Mouse (Mus musculus): ENCODE measurements around the gene Trim39. TPM values are rescaled to one million over a fixed set of nuclear protein-coding genes. Genes with fewer than 3 reads are reported as not detected.
"Not testable (repeated sequence)": the region's sequence is repeated elsewhere in the genome, so short reads cannot be mapped to it uniquely, and the experiment has no call there.

Gene Trim39
- polyA plus RNA-seq, 1 experiment from 2014 or later: 16.3 TPM

DNA sequence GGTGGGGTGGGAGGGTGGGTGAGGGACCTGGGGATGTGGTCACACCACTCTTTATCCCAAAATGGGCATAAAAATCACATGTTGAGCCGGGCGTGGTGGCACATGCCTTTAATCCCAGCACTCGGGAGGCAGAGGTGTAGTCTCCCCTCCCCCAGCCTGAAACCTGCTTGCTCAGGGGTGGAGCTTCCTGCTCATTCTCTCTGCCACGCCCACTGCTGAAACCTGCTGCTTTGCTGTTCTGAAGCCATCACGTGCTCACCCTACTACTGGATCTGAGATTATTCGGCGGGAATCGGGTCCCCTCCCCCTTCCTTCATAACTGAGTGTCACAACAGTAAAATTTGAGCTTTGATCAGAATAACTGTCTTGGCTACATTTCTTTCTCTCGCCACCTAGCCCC is 36.7 kb downstream of the Trim39 start:
- WGBS: 20% methylated on average over 8 of the region's 9 CpGs
- not testable (repeated sequence) for H3K4me2 ChIP-seq (replicated peaks; ENCODE audit: low read depth, low read length)
- H3K27me3 ChIP-seq (ENCODE audit: control insufficient read depth, insufficient read depth, low read length): peaks cover 23% of the 10 kb centered on the region; the same call in 1 of the 2 replicates

DNA sequence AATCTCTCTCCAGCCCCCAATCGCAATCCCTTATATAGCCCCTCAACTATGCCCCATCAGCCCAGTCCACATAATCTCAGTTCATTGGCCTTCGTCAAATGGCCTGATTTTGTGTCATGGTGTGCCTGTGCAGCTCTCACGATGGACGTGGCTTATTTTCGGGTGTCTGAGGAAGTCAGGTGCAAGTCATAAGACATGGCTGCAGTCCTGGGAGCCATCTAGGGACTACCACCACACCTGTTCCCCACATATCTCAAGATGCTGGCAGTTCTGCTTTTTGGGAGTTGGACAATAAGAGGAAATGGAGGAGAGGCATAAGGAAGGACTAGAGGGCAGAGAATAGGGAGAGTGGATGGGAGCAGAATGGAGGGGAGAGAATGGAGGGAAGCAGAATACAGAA is 38.5 kb downstream of the Trim39 start:
- Histone ChIP-seq H3K9ac (replicated peaks; ENCODE audit: low read depth, low read length) (no peak overlapping the region), H3K27ac (ENCODE audit: low read length) (no peak overlapping the region), H3K36me3 (ENCODE audit: control insufficient read depth, insufficient read depth, low read length) (no peaks in the 10 kb centered on the region), H3K9me3 (ENCODE audit: control insufficient read depth, low read depth, low read length) (no peaks in the 10 kb centered on the region), H3K27me3 (ENCODE audit: control insufficient read depth, insufficient read depth, low read length) (peaks cover 32% of the 10 kb centered on the region; the same call in 1 of the 2 replicates), H3K4me1 (ENCODE audit: control insufficient read depth, insufficient read depth, low read length) (0 out of 2 replicates have a peak, but pooled peaks cover 5% of the 10 kb centered on the region), H3K4me2 (replicated peaks; ENCODE audit: low read depth, low read length) (no peak overlapping the region), H3K4me3 (ENCODE audit: low read depth, low read length) (no peak overlapping the region)
- 73% methylated on average over 5 of the region's 5 CpGs for WGBS
- ATAC-seq (ENCODE audit: insufficient number of reproducible peaks, insufficient read depth, low FRiP score, low read depth): no peak

More for the DNA sequence above, 36.7 kb downstream of the Trim39 start:
- not testable (repeated sequence) for H3K9ac ChIP-seq (replicated peaks; ENCODE audit: low read depth, low read length); H3K27ac ChIP-seq (ENCODE audit: low read length); H3K9me3 ChIP-seq (ENCODE audit: control insufficient read depth, low read depth, low read length); H3K36me3 ChIP-seq (ENCODE audit: control insufficient read depth, insufficient read depth, low read length); ATAC-seq (ENCODE audit: insufficient number of reproducible peaks, insufficient read depth, low FRiP score, low read depth); H3K4me1 ChIP-seq (ENCODE audit: control insufficient read depth, insufficient read depth, low read length); H3K4me3 ChIP-seq (ENCODE audit: low read depth, low read length)

DNA sequence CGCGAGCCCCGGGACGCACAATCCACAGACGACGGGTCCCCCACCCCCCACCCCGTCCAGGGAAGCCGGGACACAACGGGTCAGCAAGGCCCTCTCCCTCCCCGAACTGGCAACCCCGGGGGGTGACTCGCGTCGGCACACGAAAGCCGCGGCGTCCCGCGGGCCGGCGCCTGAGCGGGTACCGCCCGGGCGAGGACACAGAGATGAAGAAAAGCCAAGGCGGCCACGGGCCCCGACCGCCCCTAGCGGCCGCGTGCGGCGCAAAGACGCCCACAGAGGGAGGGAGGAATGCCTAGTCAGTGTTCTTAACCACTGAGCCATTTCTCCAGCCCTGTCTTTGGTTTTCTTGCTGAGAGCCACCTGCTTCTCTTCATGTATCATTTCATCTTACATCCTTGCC is 40.7 kb downstream of the Trim39 start:
- Histone ChIP-seq H3K4me1 (ENCODE audit: control insufficient read depth, insufficient read depth, low read length) (no peaks in the 10 kb centered on the region), H3K9ac (replicated peaks; ENCODE audit: low read depth, low read length) (no peak overlapping the region), H3K4me2 (replicated peaks; ENCODE audit: low read depth, low read length) (no peak overlapping the region), H3K27ac (ENCODE audit: low read length) (no peak overlapping the region), H3K27me3 (ENCODE audit: control insufficient read depth, insufficient read depth, low read length) (peaks cover 21% of the 10 kb centered on the region; the same call in 1 of the 2 replicates), H3K4me3 (ENCODE audit: low read depth, low read length) (no peak overlapping the region), H3K9me3 (ENCODE audit: control insufficient read depth, low read depth, low read length) (no peaks in the 10 kb centered on the region), H3K36me3 (ENCODE audit: control insufficient read depth, insufficient read depth, low read length) (no peaks in the 10 kb centered on the region)
- ATAC-seq (ENCODE audit: insufficient number of reproducible peaks, insufficient read depth, low FRiP score, low read depth): no peak
- WGBS: 8% methylated on average over 35 of the region's 36 CpGs

DNA sequence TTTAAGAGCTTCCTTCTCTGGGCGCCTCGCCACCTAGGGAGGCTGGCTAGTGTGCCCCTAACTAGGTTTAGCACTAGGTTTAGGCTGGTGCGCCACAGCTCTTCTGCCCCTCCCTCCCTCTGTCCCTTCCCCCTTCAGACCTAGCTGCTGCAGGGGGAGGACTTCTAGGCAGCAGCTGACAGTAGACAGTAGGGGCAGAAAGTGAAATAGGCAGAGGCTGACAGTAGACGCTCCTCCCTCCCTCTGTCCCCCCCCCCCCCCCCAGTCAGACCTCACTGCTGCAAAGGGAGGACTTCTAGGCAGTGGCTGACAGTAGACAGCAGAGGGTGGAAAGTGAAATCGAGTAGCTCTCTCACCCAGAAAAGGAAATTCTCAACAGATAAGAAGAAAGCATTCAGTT is 43.0 kb downstream of the Trim39 start:
- no peak overlapping the region for H3K4me3 ChIP-seq (ENCODE audit: low read depth, low read length)
- no peak overlapping the region for H3K4me2 ChIP-seq (replicated peaks; ENCODE audit: low read depth, low read length)
- H3K4me1 ChIP-seq (ENCODE audit: control insufficient read depth, insufficient read depth, low read length): no peaks in the 10 kb centered on the region
- no peaks in the 10 kb centered on the region for H3K36me3 ChIP-seq (ENCODE audit: control insufficient read depth, insufficient read depth, low read length)
- no peak overlapping the region for H3K9ac ChIP-seq (replicated peaks; ENCODE audit: low read depth, low read length)
- H3K27ac ChIP-seq (ENCODE audit: low read length): no peak overlapping the region
- peaks cover 35% of the 10 kb centered on the region for H3K27me3 ChIP-seq (ENCODE audit: control insufficient read depth, insufficient read depth, low read length)
- H3K9me3 ChIP-seq (ENCODE audit: control insufficient read depth, low read depth, low read length): no peaks in the 10 kb centered on the region
- no peak for ATAC-seq (ENCODE audit: insufficient number of reproducible peaks, insufficient read depth, low FRiP score, low read depth)
- WGBS: 5% methylated on average over 5 of the region's 5 CpGs

DNA sequence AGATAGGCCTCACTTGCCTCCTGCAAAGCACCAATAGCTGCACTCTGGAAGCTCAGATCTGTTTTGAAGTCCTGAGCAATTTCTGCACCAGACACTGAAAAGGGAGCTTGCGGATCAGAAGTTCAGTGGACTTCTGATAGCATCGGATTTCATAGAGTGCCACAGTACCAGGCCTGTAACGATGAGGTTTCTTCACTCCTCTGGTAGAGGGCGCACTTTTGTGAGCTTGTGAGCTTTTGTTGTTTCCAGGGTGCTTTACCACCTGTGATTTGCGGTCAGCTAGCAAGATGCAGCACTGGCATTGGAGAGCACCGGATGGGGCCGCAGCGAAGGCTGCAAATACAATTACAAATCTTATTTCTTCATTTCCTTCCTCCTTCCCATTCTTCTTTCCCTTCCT is 45.1 kb downstream of the Trim39 start:
- 20% methylated on average over 8 of the region's 8 CpGs for WGBS
- H3K9me3 ChIP-seq (ENCODE audit: control insufficient read depth, low read depth, low read length): no peaks in the 10 kb centered on the region
- H3K36me3 ChIP-seq (ENCODE audit: control insufficient read depth, insufficient read depth, low read length): no peaks in the 10 kb centered on the region
- H3K9ac ChIP-seq (replicated peaks; ENCODE audit: low read depth, low read length): no peak overlapping the region
- no peak overlapping the region for H3K4me2 ChIP-seq (replicated peaks; ENCODE audit: low read depth, low read length)
- ATAC-seq (ENCODE audit: insufficient number of reproducible peaks, insufficient read depth, low FRiP score, low read depth): no peak
- H3K4me3 ChIP-seq (ENCODE audit: low read depth, low read length): no peak overlapping the region
- no peaks in the 10 kb centered on the region for H3K4me1 ChIP-seq (ENCODE audit: control insufficient read depth, insufficient read depth, low read length)
- H3K27me3 ChIP-seq (ENCODE audit: control insufficient read depth, insufficient read depth, low read length): peaks cover 30% of the 10 kb centered on the region
- H3K27ac ChIP-seq (ENCODE audit: low read length): no peak overlapping the region

DNA sequence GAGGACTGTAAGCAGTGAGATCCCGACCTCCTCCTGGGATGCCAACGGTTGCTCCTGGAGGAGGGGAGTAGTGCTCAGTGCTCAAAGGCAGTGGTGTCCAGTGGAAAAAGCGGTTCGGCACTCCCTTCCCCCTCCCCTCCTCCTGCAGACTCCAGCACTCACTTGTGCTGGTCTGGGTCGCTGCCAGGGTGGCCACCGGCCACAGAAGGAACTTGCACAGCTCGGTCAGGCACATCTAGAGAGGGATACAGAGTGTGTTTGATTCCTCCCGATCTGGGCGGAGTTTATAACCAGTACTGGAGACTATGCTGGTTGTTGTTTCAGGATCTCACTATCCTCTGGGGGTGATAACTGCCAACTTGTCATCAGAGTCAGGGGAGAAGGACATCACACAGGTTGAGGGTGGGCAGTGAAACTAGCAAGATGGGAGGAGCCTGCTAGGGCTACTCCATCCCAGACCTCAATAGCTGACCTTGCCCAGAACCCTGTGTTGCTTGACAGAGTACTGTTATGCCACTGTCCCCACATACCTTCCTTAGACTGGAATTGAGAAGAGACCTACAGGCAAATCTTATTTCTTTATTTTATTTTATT is 46.7 kb downstream of the Trim39 start:
- H3K4me3 ChIP-seq (ENCODE audit: low read depth, low read length): no peak overlapping the region
- no peak overlapping the region for H3K9ac ChIP-seq (replicated peaks; ENCODE audit: low read depth, low read length)
- 10% methylated on average over 9 of the region's 9 CpGs for WGBS
- no peaks in the 10 kb centered on the region for H3K9me3 ChIP-seq (ENCODE audit: control insufficient read depth, low read depth, low read length)
- H3K36me3 ChIP-seq (ENCODE audit: control insufficient read depth, insufficient read depth, low read length): no peaks in the 10 kb centered on the region
- no peak overlapping the region for H3K27ac ChIP-seq (ENCODE audit: low read length)
- H3K4me2 ChIP-seq (replicated peaks; ENCODE audit: low read depth, low read length): no peak overlapping the region
- ATAC-seq (ENCODE audit: insufficient number of reproducible peaks, insufficient read depth, low FRiP score, low read depth): no peak
- peaks cover 28% of the 10 kb centered on the region for H3K27me3 ChIP-seq (ENCODE audit: control insufficient read depth, insufficient read depth, low read length)
- no peaks in the 10 kb centered on the region for H3K4me1 ChIP-seq (ENCODE audit: control insufficient read depth, insufficient read depth, low read length)

DNA sequence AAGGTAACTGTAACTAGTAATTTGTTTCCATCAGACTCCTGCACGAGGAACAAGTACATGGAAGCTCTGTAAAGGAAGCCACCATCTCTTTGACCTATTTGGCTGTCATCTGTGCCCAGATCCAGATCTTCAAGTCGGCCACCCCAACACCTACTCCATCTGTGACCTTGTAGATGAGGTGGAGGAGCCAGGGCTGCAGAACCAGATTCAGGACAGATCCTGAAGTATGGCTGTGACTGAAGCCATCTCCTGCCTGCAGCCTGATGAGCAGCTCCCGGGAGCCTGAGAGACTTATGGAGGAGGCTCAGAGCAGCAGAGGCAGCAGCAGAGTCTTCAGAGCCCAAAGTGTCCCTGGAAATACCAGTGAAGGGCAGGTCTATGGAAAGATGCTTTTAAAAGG is 47.6 kb downstream of the Trim39 start:
- Histone ChIP-seq H3K4me3 (ENCODE audit: low read depth, low read length) (no peak overlapping the region), H3K36me3 (ENCODE audit: control insufficient read depth, insufficient read depth, low read length) (no peaks in the 10 kb centered on the region), H3K27ac (ENCODE audit: low read length) (no peak overlapping the region), H3K4me1 (ENCODE audit: control insufficient read depth, insufficient read depth, low read length) (no peaks in the 10 kb centered on the region), H3K27me3 (ENCODE audit: control insufficient read depth, insufficient read depth, low read length) (peaks cover 19% of the 10 kb centered on the region; the same call in 1 of the 2 replicates), H3K9ac (replicated peaks; ENCODE audit: low read depth, low read length) (no peak overlapping the region), H3K9me3 (ENCODE audit: control insufficient read depth, low read depth, low read length) (no peaks in the 10 kb centered on the region), H3K4me2 (replicated peaks; ENCODE audit: low read depth, low read length) (no peak overlapping the region)
- 48% methylated on average over 3 of the region's 3 CpGs for WGBS
- no peak for ATAC-seq (ENCODE audit: insufficient number of reproducible peaks, insufficient read depth, low FRiP score, low read depth)

DNA sequence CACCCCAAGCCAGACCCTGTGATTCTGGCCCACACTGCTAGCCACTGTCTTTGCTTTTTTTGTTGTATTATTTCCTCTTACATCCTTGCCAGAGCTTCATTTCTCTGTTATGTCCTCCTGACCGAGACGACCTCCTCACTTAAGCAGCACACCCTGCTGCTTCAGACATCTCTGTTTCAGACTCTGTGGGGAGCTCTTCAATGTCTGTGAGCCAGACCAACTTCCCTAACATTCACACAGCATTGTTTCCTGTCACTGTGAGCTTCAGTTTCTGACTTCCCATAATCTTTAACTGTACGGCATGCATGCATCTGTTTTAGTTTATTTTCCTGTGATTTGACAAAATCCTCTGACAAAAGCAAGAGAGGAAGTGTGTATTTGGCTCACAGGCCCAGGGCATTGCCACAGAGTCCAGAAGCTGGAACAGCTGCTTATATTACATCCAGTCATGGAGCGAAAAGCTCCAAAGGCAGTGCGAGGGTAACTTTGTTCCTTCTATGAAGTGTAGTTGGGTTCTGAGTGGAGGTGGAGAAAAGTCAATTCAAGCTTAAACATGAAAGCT is 53.4 kb downstream of the Trim39 start:
- no peaks in the 10 kb centered on the region for H3K9me3 ChIP-seq (ENCODE audit: control insufficient read depth, low read depth, low read length)
- no peak overlapping the region for H3K4me2 ChIP-seq (replicated peaks; ENCODE audit: low read depth, low read length)
- no peak for ATAC-seq (ENCODE audit: insufficient number of reproducible peaks, insufficient read depth, low FRiP score, low read depth)
- no peak overlapping the region for H3K9ac ChIP-seq (replicated peaks; ENCODE audit: low read depth, low read length)
- H3K4me1 ChIP-seq (ENCODE audit: control insufficient read depth, insufficient read depth, low read length): no peaks in the 10 kb centered on the region
- WGBS: 69% methylated on average over 5 of the region's 5 CpGs
- no peak overlapping the region for H3K4me3 ChIP-seq (ENCODE audit: low read depth, low read length)
- H3K27ac ChIP-seq (ENCODE audit: low read length): no peak overlapping the region
- peaks cover 18% of the 10 kb centered on the region; the same call in 1 of the 2 replicates for H3K27me3 ChIP-seq (ENCODE audit: control insufficient read depth, insufficient read depth, low read length)
- H3K36me3 ChIP-seq (ENCODE audit: control insufficient read depth, insufficient read depth, low read length): no peaks in the 10 kb centered on the region

DNA sequence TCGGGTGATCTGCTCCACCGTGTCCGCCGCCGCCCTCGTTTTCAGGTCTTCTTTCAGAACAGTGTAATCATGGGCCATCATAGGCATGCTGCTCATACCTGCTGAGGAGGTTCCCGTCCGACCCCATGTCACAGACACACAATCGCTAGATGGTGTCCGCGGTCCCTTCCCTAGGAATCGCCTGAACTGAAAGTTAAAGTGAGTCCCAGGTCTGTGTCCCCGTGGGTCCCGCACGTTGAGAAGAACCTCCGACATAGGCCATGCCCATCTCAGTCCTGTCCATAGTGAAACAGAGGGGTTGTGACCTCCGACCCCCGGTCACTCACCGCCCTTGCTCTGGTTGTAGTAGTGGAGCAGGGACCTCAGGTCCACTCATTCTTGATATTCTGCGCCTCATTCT is 56.5 kb downstream of the Trim39 start:
- no peak overlapping the region for H3K4me2 ChIP-seq (replicated peaks; ENCODE audit: low read depth, low read length)
- no peak overlapping the region for H3K27ac ChIP-seq (ENCODE audit: low read length)
- ATAC-seq (ENCODE audit: insufficient number of reproducible peaks, insufficient read depth, low FRiP score, low read depth): no peak
- peaks cover 18% of the 10 kb centered on the region; the same call in 1 of the 2 replicates for H3K27me3 ChIP-seq (ENCODE audit: control insufficient read depth, insufficient read depth, low read length)
- H3K4me1 ChIP-seq (ENCODE audit: control insufficient read depth, insufficient read depth, low read length): no peaks in the 10 kb centered on the region
- no peaks in the 10 kb centered on the region for H3K9me3 ChIP-seq (ENCODE audit: control insufficient read depth, low read depth, low read length)
- H3K36me3 ChIP-seq (ENCODE audit: control insufficient read depth, insufficient read depth, low read length): no peaks in the 10 kb centered on the region
- no peak overlapping the region for H3K4me3 ChIP-seq (ENCODE audit: low read depth, low read length)
- WGBS: 4% methylated on average over 20 of the region's 20 CpGs
- no peak overlapping the region for H3K9ac ChIP-seq (replicated peaks; ENCODE audit: low read depth, low read length)

Data from stomach, embryonic 14.5 days (tissue).